Mouse (Mus musculus): ENCODE results near the gene Qk.

GRCm38 (mm10) chr17:10317186-10317585, 2.5 kb downstream of the Qk start:
- TF ChIP-seq CTCF (IDR thresholded peaks at IDR 0.05; ENCODE audit: extremely low read depth, insufficient read depth, insufficient read length, insufficient replicate concordance) (no peak), POLR2A (IDR thresholded peaks at IDR 0.05; ENCODE audit: low read depth, low read length) (no peak)

Measured in spleen, adult 2 months (tissue).